Mouse (Mus musculus) MEL (cell line): ENCODE data around the gene Hoxb4.

Source experiments
- CTCF ChIP-seq, 3 experiments: IDR thresholded peaks in 2 of 3; conservative IDR thresholded peaks in 1 of 3; 2 replicates each; pipeline ENCODE4 v1.5.1; 2011 to 2012; ENCODE audit warnings: low read length in 3 of 3, low read depth in 2 of 3, mild to moderate bottlenecking in 2 of 3, improper control_type of control experiment in 1 of 3, inconsistent platforms in 1 of 3, mixed read lengths in 1 of 3, moderate library complexity in 1 of 3; ENCODE audit not compliant: control insufficient read depth in 1 of 3, insufficient read depth in 1 of 3, poor library complexity in 1 of 3, severe bottlenecking in 1 of 3
- EP300 ChIP-seq, 2 experiments: IDR thresholded peaks; 2 replicates each; pipeline ENCODE4 v1.6.1; 2011; ENCODE audit warnings: improper control_type of control experiment in 2 of 2, low read length in 2 of 2, low read depth in 1 of 2, mild to moderate bottlenecking in 1 of 2
- ETS1 ChIP-seq: IDR thresholded peaks from 2 replicates; pipeline ENCODE4 v1.6.1; 2012; ENCODE audit warnings: low read depth, mild to moderate bottlenecking, inconsistent platforms, low read length, improper control_type of control experiment, moderate library complexity
- GATA1 ChIP-seq: IDR thresholded peaks from 2 replicates; pipeline ENCODE4 v1.6.1; 2011; ENCODE audit warnings: low read depth, low read length, improper control_type of control experiment
- MAZ ChIP-seq: IDR thresholded peaks from 2 replicates; pipeline ENCODE4 v1.6.1; 2012; ENCODE audit warnings: low read depth, mild to moderate bottlenecking, inconsistent platforms, low read length, improper control_type of control experiment
- POLR2A ChIP-seq, 2 experiments: IDR thresholded peaks; 2 replicates each; pipeline ENCODE4 v1.6.1; 2011 to 2012; ENCODE audit warnings: low read length in 2 of 2, mild to moderate bottlenecking in 2 of 2, control low read depth in 1 of 2, improper control_type of control experiment in 1 of 2, low read depth in 1 of 2, moderate library complexity in 1 of 2; ENCODE audit not compliant: control insufficient read depth in 1 of 2, insufficient read depth in 1 of 2, poor library complexity in 1 of 2
- RCOR1 ChIP-seq: IDR thresholded peaks from 2 replicates; pipeline ENCODE4 v1.6.1; 2012; ENCODE audit warnings: low read depth, mild to moderate bottlenecking, inconsistent platforms, low read length, improper control_type of control experiment
- TBP ChIP-seq: IDR thresholded peaks from 2 replicates; pipeline ENCODE4 v1.8.0; 2011; ENCODE audit warnings: low read depth, low read length, improper control_type of control experiment
- TCF12 ChIP-seq: IDR thresholded peaks from 2 replicates; pipeline ENCODE4 v1.6.1; 2014; ENCODE audit warnings: low read depth, mild to moderate bottlenecking, inconsistent platforms, low read length, improper control_type of control experiment, moderate library complexity
- ZKSCAN1 ChIP-seq: IDR thresholded peaks from 2 replicates; pipeline ENCODE4 v1.6.1; 2012; ENCODE audit warnings: low read depth, mild to moderate bottlenecking, inconsistent platforms, low read length, improper control_type of control experiment, moderate library complexity

DNA sequence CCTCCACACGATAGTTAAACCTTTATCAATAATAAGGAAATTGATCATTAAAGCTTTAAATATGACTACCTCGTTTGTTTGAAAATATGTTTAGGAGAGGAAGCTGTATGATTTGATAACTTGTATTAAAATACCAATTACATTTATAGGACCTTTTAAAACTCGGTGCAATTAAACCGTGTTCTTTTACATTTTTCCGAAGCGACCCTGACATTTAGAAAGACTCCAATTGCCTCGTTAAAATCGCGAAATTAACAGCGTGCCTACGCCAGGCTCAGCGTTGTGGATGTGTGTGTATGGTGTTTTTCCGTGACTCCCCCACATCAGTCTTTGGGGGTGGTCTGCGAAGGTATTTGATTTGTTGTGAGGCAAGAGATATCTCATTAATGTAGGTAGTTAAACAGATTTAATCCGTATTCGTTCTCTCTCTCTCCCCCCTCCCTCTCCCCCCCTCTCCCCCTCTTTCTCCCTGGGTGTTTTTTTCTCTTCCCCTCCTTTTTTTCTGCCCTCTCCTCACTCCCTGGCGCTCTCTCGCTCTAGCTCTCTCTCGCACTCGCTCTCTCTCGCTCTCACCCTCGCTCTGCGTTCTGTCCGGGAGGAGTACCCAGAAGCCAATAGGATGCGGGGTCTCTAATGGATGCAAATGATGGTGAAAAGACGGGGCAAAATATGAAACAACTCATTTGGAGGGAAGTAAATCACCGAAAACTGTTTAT is 36.1 kb upstream of the Hoxb4 start, which contains the start of gene Hoxb8:
- no peak for TF ChIP-seq POLR2A (IDR thresholded peaks at IDR 0.05; ENCODE audit: control insufficient read depth in 1 of 2, insufficient read depth in 1 of 2, low read depth in 1 of 2, low read length in 2 of 2, poor library complexity in 1 of 2)
- TF ChIP-seq EP300 (IDR thresholded peaks at IDR 0.05; ENCODE audit: low read depth in 1 of 2, low read length in 2 of 2): no peak
- no peak for TF ChIP-seq RCOR1
- no peak for TF ChIP-seq TBP
- no peak for TF ChIP-seq CTCF (IDR thresholded peaks at IDR 0.05 in 2 of 3, conservative IDR thresholded peaks at IDR 0.05 in 1 of 3; ENCODE audit: control insufficient read depth in 1 of 3, insufficient read depth in 1 of 3, low read depth in 2 of 3, low read length in 3 of 3, poor library complexity in 1 of 3, severe bottlenecking in 1 of 3)
- no peak for TF ChIP-seq MAZ
- TF ChIP-seq ETS1: no peak
- TF ChIP-seq ZKSCAN1: no peak
- no peak for TF ChIP-seq TCF12
- no peak for TF ChIP-seq GATA1
